Mouse (Mus musculus) gastrocnemius, postnatal 25 days (tissue): Measurements from ENCODE around the gene St8sia6. TPM values are rescaled to one million over a fixed set of nuclear protein-coding genes. Genes with fewer than 3 reads are reported as not detected.

ENCODE experiments used
- DNase-seq: peaks from one replicate; pipeline ENCODE4 v3.0.0; 2022
- total RNA-seq, 2 experiments: library from RNA; stranded (reverse); gene quantifications; 1 replicate in 1 of 2; 2 replicates in 1 of 2; pipeline ENCODE4 v1.2.3; 2021

The St8sia6 gene
- total RNA-seq, 2 experiments from 2014 or later: 0.32 to 0.69 TPM

DNA sequence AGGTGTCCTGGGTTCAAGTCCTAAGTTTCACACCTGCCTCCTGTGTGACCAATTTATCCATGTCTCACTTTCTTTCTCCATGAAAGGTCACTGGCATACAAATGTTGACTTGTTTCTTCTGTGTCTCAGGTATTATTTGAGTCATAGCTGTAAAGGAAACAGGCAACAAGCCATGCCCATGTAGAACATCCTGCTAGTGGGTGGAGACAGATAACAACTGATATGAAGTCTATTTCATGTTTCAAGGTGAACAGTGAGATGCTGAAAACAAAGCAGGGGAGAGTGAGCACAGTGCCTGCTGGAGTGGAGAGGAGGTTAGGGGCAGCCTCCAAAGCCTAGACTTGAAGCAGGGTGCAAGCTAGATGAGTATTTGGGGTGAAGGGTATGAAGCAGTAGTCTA lies 33.5 kb downstream of the St8sia6 start:
- DNase-seq: no peak

DNA sequence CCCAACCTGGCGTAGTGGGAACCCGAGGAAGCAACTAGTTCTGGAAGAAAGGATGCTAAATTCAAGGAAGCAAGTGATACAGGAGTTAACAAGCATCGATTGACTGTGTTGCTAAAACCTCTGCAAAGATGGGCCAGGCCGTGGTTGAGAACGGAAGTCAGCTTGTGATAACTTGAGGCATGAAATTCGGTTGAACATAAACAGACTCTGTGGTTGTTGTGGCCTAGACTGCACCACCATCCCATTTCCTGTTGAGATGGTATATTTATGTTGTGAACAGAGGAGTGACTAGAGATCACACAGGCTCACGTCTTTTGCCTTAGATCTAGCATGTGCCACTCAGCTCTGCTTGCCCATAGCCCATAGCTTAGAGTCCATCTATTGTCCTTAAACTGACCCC lies 36.5 kb downstream of the St8sia6 start:
- no peak for DNase-seq

DNA sequence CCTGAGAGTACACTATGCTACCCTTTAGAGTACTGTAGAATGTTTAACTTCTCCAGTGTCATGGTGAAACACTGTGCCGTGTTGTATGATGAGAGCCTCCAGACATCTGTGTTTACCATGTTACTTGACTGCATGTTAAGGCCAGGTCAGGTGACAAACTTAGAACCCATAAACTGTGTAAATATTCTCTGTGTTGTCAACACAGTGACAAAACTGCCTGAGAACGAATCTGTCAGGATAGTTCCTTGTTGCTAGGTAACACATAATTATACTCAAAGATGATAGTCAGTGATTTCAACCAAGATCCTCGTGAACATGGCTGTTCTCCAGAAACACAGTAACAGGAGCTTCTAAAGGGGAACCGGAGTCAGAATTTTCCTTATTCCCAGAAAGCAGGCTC lies 38.1 kb downstream of the St8sia6 start:
- DNase-seq: no peak

DNA sequence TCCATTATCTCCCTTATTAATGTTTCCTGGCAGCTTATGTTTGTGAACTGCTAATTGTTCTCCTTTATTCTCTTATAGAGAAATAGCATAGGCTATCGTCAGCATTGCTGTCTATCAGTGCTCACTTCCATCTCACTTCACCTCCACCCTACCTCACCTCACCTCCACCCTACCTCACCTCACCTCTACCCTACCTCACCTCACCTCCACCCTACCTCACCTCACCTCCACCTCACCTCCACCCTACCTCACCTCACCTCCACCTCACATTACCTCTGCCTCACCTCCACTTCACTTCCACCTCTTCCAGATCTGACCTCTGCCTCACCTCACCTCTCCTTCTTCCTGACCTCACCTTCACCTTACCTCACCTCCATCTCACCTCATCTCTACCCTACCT lies 42.2 kb downstream of the St8sia6 start:
- DNase-seq: no peak

DNA sequence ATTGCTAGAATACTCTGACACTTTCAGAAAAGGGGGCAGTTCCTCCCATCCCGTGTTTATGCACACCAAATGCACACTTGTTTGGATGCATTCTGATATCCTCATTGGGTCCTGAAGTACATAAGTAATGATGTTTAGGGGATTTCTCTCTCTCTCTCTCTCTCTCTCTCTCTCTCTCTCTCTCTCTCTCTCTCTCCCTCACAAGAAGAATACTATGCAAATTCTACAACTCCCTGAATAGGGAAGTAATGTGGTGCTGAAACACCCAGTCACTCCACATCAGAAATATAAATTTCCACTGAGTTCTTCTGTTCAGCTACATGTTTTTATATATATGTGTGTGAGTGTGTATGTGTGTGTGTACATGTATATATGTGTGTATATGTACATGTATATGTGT lies 43.1 kb downstream of the St8sia6 start:
- DNase-seq: no peak

DNA sequence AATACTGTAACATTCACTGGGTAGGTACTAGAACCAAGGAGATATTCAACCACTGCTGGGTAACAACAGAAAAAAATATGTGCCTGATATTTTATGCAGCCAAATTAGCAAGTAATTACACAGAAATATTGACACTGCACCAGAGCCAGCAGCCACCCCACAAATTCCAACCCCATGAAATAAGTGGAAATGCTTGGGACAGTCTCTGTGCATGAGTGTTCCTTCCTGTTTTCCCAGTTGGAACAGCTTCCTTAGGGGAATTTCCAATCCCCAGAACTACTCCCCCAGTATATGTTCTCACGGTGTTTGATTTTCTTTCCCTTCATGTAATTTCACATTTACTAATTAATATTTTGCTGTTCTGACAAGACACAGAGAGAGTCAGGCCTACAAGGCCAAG lies 43.8 kb downstream of the St8sia6 start:
- DNase-seq: no peak

DNA sequence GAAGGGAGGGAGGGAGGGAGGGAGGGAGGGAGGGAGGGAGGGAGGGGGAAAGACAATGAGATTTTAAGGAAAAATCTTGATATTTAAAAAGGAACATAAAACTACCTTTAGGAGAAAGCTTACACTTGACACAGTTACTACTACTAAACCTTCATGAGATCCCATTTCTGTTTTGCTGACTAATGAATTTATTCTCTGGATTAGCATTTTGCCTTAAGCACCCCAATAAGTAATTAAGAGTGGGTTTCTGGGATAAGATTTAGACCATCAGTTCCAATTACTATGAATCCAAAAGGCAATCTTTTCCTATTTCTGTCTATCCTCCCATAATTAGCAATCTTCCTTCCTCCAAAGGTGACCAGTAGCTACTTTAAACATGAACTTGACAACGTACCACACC lies 44.7 kb downstream of the St8sia6 start:
- DNase-seq: no peak

DNA sequence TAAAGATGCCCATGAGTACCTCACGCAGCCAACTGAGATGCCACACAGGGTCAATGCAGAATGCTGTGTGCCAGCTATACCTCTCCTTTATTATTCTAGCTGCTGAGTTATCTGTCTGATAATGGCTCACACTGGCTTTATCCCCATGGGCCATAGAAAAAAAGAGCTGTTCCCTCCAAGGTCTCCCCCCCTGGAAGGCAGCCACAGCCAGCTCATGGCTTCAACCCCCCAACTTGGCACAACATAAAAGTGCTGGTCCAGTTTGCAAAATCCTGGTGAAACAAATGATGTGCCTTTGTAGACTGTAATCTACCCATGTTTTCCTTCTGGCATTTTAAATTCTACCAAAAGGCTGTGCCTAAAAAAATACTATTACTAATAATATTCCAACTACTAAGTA lies 46.3 kb downstream of the St8sia6 start:
- no peak for DNase-seq

DNA sequence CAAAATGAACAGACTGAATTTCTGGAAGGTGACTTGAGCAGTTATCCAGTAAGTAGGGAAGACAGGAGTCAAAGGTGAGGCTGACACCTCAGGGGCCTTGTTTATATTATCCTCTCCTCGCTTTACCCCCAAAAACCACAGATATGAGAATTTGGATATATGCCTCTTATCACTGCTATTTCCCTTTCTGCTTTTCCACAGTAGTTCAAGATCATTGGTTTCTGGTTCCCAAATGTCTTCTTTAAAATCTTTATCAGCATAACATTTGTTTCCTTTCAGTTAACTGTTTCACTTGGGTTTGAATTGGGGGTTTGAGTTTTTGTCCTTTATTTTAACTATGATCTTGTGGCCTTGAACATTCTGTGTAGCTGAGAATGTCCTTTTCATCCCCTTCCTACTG lies 47.8 kb downstream of the St8sia6 start:
- DNase-seq: no peak

DNA sequence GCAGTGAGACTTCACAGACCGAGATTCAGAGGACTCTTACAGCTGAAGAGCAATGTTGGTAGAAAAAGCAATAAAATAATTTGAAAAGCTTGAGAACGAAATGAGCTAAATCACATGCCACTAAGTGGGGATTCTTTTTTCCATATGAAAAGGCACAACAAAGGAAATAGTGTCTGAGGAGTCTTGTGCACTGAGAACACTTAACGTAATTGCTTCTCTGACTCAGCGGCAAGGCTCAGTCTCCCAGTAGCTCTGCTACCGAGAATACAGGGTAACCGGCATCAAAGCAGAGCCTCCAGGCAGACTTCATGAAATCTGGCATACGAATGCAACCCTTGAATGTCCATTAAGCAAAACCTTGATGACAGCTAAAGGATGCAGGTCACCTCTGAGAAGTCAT lies 55.2 kb downstream of the St8sia6 start:
- DNase-seq: no peak

DNA sequence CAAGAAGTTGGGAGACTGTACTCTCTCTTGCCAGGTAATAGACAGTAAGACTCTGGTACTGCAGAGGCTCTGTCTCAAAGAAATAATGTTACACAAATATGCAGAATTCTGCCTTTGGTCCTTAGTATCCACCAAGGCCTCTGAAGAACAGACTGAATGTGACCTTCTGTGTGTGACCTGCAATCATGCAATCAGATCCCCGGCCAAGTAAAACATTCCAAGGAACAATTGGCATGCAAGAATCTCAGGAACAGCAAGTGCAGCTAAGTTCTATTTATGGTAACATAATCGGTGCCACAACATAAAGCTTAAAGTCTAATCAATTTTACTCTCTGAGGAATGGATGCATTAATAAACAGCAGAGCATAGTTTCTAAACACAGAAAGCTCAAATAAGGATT lies 66.0 kb downstream of the St8sia6 start:
- no peak for DNase-seq

DNA sequence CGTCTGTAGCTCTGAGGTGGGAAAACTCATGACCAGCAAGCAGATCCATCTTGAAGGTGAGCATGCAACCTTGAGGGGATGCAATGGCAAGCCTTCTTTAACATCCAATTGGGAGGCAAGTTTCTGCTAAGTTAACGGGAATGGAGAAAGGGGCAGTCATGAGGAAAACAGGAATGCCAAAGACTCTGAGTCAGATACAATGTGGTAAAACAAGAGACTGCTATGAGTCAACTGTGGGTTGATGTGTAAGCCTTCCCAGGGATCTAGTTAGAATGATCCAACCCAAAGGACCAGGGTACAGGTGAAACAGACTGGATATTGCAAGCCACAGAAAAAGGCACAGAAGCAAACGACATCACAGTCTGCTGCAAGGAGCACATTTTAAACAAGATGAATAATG lies 68.3 kb downstream of the St8sia6 start:
- DNase-seq: no peak

DNA sequence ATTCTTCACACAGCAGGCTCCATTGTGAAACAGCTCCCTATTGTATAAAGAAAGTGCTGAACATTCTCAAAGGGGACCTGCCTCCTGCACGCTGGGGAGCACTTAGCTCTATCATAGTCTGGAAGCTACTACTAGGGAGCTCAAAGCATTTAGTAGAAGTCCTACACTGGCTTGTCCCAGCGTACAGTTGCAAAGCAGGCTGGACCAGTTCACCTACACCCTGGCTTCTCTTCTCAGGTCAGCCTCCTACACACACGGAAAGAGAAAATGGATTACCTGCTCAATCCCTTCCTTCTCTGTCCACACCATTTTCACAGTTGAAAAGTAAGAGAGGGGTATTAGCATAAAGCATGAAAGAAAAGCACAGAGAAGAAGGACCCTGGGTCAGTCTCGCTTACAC lies 71.6 kb downstream of the St8sia6 start:
- DNase-seq: no peak

DNA sequence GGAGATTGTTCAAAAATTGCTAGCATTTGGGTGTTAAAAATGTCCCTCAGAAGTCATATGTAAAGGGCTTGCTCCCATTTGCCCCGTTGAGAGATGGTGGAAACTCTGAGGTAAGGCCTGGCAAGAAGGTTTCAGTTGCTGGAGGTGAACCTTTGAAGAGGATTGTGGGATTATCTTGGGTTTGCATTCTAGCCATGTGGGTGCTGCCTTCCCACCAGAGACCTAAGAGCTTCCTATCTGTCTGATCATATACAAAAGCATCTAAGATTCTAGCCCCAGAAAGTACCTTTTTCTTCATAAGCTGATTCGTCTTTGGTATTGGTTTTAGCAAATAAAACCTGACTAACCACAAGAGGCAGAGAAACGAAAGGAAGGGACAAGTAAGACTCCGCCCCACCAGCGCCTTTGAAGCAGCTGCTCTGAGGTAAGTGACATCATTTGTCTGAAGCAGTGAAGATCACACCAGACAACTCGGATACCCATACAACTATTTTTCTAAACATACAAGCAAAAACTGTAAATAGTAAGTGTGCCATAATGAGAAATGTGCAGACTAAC lies 75.2 kb downstream of the St8sia6 start:
- no peak for DNase-seq

DNA sequence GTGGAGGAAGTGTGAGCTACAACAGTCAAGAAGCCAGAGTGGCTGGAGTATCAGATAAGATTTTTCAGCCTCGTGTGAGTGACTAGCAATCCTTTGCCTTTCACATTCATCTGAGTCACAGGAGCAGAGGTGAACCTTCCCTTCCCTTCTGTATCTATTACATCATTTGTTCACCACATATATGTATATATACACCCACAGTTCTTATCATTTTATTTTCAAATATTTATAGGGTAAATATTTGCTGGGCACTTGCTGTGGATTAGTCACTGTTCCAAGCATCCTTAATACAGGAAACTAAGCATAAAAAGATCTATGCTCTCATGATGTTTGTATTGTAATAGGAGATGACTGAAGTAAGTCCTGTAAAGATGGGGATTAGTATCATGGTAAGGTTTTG lies 85.1 kb downstream of the St8sia6 start:
- no peak for DNase-seq

DNA sequence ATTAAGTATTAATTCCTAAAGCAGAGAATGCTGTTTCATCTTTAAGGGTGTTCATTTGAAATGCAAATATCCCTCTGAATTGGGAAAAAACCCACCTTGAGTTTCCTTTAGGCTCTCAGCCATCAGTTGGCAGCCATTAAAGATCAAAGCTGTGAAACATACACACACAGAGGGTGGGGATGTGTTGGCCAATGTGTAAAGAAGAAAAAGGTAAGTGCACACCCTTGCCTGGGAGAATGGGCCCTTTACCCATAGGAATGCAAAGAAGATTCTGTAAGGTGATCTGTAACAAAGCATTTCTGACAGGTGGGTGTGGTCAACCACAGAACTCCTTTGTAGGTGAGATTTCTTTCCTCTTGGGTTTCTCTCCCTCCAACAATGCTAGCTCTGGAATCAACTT lies 96.3 kb downstream of the St8sia6 start:
- DNase-seq: no peak

DNA sequence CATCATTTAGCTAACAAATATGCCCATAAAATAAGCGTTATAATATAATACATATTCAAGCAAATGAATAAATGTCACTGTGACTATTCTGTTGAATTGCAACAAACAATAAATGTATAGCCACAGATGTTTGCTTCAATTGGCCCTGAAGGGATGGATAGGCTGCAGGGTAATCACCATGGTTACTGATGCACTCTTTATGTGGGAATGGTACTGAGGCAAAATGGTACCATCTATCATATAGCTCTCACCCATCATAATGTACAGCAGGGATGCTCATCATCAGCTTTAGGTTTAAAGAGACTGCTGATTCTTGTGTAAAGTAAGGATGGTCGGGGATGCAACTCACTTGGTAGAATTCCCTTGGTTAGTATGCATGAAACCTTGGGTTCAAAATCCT lies 99.4 kb downstream of the St8sia6 start:
- DNase-seq: no peak

DNA sequence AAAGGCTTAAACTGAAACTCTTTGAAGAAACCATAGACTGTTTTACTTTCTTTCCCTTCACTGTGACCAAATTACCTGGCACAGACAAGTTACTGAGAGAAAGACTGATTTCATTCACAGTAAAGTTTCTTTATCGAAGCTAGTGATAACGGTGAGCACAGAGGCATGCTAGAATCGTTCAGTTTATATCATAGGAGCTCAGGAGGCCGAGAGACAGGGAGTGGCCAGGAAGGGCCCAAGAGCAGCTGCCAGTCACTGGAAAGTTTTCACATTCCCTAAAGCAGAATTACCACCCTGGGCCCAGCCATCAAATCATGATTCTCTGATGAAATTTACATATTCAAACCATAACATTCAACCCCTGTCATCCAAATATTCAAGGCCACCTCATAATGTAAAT lies 109.5 kb downstream of the St8sia6 start:
- DNase-seq: no peak

DNA sequence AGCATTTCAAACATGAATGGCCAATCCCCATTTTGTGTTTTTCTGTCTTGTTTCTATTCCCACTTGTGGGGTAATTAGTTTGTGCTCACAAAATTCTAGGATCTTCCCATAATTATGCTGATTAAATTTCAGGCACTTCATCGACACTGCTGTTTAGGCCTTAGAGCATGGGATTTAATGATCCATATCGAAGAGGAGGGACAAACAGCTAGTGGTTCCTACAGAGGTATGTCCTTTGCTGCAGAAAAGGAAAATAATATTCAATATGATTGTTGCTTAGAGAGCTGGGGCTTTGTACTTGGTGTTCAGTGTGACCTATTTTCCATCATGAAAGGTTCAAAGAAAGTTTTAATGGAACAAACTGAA lies 110.7 kb downstream of the St8sia6 start:
- no peak for DNase-seq

DNA sequence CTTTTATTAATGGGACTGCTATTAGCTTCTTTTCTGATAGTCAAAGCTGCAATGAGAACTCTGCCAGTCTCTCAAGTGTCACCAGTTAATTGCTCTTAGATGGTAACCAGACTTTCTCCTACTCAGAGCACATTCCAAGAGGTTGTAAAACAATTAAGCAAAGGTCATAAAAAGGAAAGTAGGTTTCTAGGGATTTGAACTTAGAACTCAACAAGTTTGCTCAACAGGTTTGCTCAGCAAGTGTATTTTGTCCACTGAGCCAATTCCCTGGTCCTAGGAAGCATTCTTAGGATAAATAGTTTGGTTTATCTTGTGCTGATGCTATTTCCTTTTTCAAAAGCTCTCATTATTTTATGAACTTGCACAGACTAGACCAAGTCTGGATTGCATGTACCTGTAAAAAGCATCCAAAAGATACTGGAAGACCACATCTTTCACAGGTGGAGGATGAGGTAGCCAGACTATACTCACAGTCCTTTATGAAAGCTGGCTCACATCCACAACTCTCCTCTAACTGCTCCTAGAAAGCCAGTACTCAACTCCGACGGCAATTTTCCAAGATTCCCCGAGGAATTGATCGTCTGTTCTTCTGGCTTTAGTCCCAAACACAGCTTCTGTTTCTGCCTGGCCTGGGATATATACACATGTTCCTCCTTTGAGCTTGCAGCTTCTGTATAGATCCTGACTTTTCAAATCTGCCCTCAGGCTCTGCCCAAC lies 111.2 kb downstream of the St8sia6 start:
- no peak for DNase-seq

DNA sequence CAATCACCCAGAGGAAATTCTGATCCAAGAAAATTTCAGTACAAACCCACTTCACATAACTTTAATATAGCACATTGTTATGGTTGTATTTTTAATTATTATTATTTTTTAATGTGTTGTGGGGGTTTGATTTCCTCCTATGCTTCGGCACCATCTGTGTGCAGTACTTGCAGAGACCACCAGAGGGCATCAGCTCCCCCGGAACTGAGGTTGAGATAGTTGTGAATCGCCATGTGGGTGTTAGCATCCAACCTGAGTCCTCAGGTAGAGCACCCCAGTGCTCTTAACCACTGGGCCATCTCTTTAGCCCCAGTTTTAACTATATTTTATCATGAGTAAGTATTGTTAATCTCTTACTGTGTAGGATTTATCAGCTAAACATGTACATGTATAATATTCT lies 120.9 kb downstream of the St8sia6 start:
- no peak for DNase-seq

DNA sequence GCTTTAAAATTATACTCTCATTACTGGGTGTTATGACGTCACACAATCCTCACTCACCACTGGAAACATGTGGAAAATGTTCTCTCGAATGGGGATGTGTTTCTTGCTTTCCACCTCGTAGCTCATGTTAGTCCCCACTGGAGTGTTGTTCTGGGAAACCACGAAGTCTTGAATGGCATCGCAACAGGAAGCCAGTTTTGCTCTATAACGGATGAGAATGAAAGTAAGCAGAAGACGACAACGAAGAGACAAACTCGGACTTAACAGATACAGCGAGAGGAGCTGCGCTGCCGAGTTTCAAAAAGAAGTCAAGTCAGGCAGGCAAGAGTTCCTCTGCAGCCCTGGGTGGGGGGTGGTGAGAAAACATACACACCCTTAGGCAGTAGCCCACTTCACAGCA lies 121.4 kb downstream of the St8sia6 start:
- no peak for DNase-seq

DNA sequence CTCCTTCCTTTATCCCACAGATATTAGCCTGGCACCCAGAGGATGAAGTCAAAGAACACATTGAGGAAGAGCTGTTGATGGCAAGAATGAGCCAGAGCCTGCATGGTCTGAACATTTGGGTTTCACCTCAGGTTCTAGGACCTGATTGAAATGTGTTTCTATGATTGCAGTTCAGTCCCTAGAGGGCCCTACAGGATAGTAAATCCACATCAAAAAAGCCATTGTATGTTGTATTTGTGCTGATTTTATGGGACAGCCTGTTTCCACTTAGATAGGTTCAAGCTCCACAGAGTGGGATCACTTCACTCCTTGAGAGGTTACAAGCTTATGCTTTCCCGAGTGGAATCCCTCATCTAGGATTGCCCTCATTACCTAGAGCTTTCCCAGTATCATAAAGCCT lies 159.0 kb downstream of the St8sia6 start:
- no peak for DNase-seq

DNA sequence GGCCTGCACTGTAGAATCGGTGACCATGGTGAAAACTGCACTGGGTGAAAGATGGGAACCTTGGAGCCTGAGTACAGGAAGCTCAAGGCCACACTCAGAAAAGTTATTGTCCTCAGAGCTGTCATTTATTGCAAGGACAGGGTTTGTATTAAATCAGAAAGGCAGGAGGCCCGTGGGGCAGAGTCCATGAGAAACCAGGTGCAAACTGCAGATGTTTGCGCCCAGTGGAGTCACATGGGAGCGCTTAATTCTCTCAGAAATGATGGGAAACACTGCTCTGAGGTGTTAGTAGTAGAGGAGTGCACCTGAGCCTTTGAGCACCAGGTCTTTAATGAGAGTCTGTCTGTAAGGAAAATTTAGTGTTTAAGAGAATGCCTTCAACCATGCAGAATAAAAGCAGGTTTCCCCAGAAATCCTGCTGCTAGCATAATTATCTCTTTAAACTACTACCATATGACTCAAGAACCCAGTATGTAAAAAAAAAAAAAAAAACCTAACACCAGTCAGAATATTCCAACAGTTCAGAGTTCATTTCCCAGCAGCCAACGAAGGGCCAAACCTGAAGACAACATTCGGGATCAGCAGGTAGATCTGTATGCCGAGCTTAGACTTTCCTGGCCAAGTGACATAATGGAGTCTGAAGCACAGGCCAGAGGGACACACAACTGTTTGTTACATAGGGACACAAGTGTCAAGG lies 163.6 kb downstream of the St8sia6 start:
- DNase-seq: no peak
